Mouse (Mus musculus): ENCODE measurements around the gene Serpina5.

DNA sequence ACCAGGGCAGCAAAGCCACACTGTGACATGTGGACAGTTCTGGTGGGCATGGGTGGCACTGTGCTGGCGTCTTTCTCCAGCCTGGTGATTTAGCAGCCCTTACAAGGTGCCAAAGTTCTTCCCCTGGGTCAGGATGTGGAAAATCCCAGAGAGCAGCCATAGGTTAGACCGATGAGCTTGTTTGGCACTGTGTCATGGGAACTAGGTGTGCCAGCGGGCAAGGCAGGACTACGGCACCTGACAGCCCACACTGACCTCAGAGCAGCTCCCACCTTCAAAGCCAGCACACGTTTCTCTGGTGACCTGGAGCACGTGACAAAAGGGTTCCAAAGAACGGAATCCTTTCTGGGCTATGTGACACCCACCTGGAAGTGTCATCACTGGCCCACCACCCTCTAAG, 43.4 kb upstream of the Serpina5 start:
- TF ChIP-seq CTCF (IDR thresholded peaks at IDR 0.05; ENCODE audit: extremely low read depth, insufficient read length, insufficient replicate concordance, low read depth, low read length) (no peak), POLR2A (IDR thresholded peaks at IDR 0.05; ENCODE audit: low read depth, low read length) (no peak)
